ENCODE assay signal across 8 mouse cellular contexts in genomic region chr11:117655292-117656076, GRCm38 (mm10). TPM values are rescaled to one million over a fixed set of nuclear protein-coding genes. Genes with fewer than 3 reads are reported as not detected.
DNase-seq lines count a peak whose midpoint lies in the region; ATAC-seq lines count a peak whose summit lies in the region.

No protein-coding gene starts in this region.

- no peaks in the 10 kb centered on the region for H3K36me3 ChIP-seq in hindbrain, embryonic 10.5 days

- DNase-seq in Muller cell, postnatal 12 days (ENCODE audit: inconsistent ontology term) = peak; percentile 62
- peak; percentile 69 for DNase-seq in cerebellum, adult 9-10 months
- DNase-seq in hindbrain, embryonic 10.5 days (ENCODE audit: low spot score) = peak; percentile 68
- DNase-seq in layer of hippocampus, postnatal 25 days (ENCODE audit: extremely low spot score in 1 of 2, low spot score in 1 of 2) = peak; percentile 57 to 63
- peak; percentile 57 for DNase-seq in lung, postnatal 10 days
- DNase-seq in right cerebral cortex, adult 18-20 months = peak; percentile 84
- peak; percentile 41 for DNase-seq in urinary bladder, postnatal 14 days (ENCODE audit: low spot score)

- H3K4me3 ChIP-seq in hindbrain, embryonic 10.5 days = peak overlapping the region; percentile 93

- under 1% methylated on average over 80 of the region's 80 CpGs for WGBS in hindbrain, embryonic 10.5 days

- no peaks in the 10 kb centered on the region for H3K9me3 ChIP-seq in hindbrain, embryonic 10.5 days

- H3K27ac ChIP-seq in hindbrain, embryonic 10.5 days = peak overlapping the region; percentile 98

- 0 out of 2 replicates have a peak, but pooled peaks have one; percentile 31 for ATAC-seq in frontal cortex, adult (ENCODE audit: low TSS enrichment)

- peaks cover 54% of the 10 kb centered on the region for H3K4me1 ChIP-seq in hindbrain, embryonic 10.5 days (replicated peaks)

- H3K27me3 ChIP-seq in hindbrain, embryonic 10.5 days (ENCODE audit: insufficient read depth, poor library complexity, severe bottlenecking) = peaks cover 24% of the 10 kb centered on the region

RNA-seq across cellular contexts. Expression of gene Tnrc6c, which starts 1.4 kb away (rescaled TPM):
- 11.1 and 14.4 TPM in 2 replicates for polyA plus RNA-seq in hindbrain, embryonic 10.5 days (2016; fragmentation: Nextera tagmentation; extraction: Ambion mirVana)
- 10 to 100 TPM; 53.8 to 76.8 TPM for total RNA-seq in layer of hippocampus, postnatal 25 days (2021)

Comparison
In these comparisons a context has a peak if more than half of its experiments do, and no peak if none do; other contexts are left out.
1. Peak in every context shown above with its lines: DNase-seq, ATAC-seq, H3K4me3 ChIP-seq and H3K27ac ChIP-seq.